Mouse (Mus musculus) CH12.LX (cell line): ENCODE data around the gene Hist1h2bm.

Source experiments
- CTCF ChIP-seq, 2 experiments: IDR thresholded peaks in 1 of 2; conservative IDR thresholded peaks in 1 of 2; 2 replicates each; pipeline ENCODE4 v1.5.1; 2011 to 2012; ENCODE audit warnings: low read depth in 2 of 2, low read length in 2 of 2, improper control_type of control experiment in 1 of 2, inconsistent platforms in 1 of 2, mild to moderate bottlenecking in 1 of 2, moderate library complexity in 1 of 2
- ETS1 ChIP-seq: conservative IDR thresholded peaks from 2 replicates; pipeline ENCODE4 v1.6.1; 2012; ENCODE audit warnings: low read depth, mild to moderate bottlenecking, inconsistent platforms, low read length, improper control_type of control experiment, moderate library complexity
- GABPA ChIP-seq: IDR thresholded peaks from 2 replicates; pipeline ENCODE4 v1.6.1; 2012; ENCODE audit warnings: low read depth, low read length, improper control_type of control experiment, inconsistent platforms; ENCODE audit not compliant: insufficient replicate concordance
- MAFK ChIP-seq: IDR thresholded peaks from 2 replicates; pipeline ENCODE4 v1.6.1; 2011; ENCODE audit warnings: low read length, improper control_type of control experiment; ENCODE audit not compliant: insufficient replicate concordance
- MAX ChIP-seq: IDR thresholded peaks from 2 replicates; pipeline ENCODE4 v1.6.1; 2011; ENCODE audit warnings: low read length, improper control_type of control experiment
- MEF2A ChIP-seq: IDR thresholded peaks from 2 replicates; pipeline ENCODE4 v1.6.1; 2014; ENCODE audit warnings: low read depth, mild to moderate bottlenecking, inconsistent platforms, low read length, improper control_type of control experiment, borderline replicate concordance
- POLR2A ChIP-seq: IDR thresholded peaks from 2 replicates; pipeline ENCODE4 v1.6.1; 2011; ENCODE audit warnings: low read depth, mild to moderate bottlenecking, improper control_type of control experiment, low read length
- POLR2AphosphoS2 ChIP-seq: IDR thresholded peaks from 2 replicates; pipeline ENCODE4 v1.6.1; 2011; ENCODE audit warnings: low read depth, low read length, improper control_type of control experiment
- SIN3A ChIP-seq: IDR thresholded peaks from 2 replicates; pipeline ENCODE4 v1.6.1; 2012; ENCODE audit warnings: low read length, improper control_type of control experiment, inconsistent platforms
- TBP ChIP-seq: conservative IDR thresholded peaks from 2 replicates; pipeline ENCODE4 v1.6.1; 2011; ENCODE audit warnings: low read depth, low read length, improper control_type of control experiment
- ZNF384 ChIP-seq: IDR thresholded peaks from 2 replicates; pipeline ENCODE4 v1.6.1; 2012; ENCODE audit warnings: low read depth, low read length, improper control_type of control experiment, inconsistent platforms

- TF ChIP-seq POLR2AphosphoS2 (no peak), CTCF (conservative IDR thresholded peaks at IDR 0.05 in 1 of 2, IDR thresholded peaks at IDR 0.05 in 1 of 2; ENCODE audit: low read depth in 2 of 2, low read length in 2 of 2) (peak; percentile 79 to 87), TBP (0 out of 2 replicates have a peak, but pooled peaks have one; percentile 50), POLR2A (no peak), MAFK (no peak), MAX (peak; percentile 79), SIN3A (peak; percentile 58), ETS1 (no peak), GABPA (no peak), MEF2A (peak; percentile 43; the same call in 1 of the 2 replicates), ZNF384 (no peak)
Observed at GRCm38 (mm10) chr13:21734010-21734905, 12.4 kb downstream of the Hist1h2bm start.
